Mouse (Mus musculus): ENCODE measurements around the gene Zmym6.
"Not testable (repeated sequence)": the region's sequence is repeated elsewhere in the genome, so short reads cannot be mapped to it uniquely, and the experiment has no call there.

Zmym6 gene

DNA sequence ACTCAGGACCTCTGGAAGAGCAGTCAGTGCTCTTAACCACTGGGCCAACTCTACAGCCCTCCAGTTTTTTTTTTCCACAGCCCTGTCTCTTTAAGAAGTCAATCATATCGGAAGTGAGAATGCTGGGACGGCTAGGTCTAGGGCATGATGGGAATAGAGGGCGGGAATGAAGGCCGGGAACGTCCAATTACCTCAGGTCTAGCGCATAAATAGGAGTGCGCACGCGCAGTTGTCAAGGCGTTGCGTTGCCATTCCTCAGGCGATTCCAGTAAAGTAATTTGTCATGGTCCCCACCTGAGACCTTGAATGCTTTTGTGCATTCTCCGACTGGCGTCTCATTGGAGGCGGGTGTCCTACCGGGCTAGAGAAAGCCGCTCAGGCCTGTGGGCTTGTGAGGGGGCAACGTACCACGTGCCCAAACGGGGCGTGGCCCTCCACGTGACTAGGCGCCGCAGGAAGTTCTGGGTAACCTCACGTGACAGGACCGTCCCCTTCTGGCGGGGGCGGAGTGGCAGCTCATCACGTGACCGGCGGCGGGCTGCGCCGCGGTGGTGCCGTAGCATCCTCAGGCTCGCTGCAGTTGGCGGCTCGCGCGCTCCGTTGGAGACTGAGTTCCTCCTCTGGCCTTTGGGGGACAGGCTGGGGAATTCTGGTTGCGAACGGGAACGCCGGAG is at the start of gene Zmym6:
Gene Zmym6 (plus strand): TSS at position 509 of the 674 bp plus-strand sequence.
- DNase-seq: peak; percentile 96

DNA sequence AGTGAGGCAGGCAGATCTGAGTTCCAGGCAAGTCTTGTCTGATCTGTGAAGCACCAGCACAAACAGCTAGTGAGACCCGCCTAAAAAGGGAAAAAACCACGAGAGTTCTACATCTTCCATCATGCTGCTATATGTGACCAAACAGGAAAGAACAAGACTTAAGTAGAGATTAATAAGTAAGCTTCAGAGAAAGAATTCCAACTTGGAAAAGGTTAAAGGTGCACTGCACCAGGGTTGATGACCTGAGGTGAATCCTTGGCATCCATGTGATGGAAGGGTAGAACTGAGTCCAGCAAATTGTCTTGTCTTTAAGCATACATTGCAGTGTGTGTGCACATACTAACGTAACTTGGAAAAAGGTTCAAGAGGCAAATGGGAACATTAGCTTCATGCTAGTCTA is 40.0 kb upstream of the Zmym6 start:
- no peak for DNase-seq

DNA sequence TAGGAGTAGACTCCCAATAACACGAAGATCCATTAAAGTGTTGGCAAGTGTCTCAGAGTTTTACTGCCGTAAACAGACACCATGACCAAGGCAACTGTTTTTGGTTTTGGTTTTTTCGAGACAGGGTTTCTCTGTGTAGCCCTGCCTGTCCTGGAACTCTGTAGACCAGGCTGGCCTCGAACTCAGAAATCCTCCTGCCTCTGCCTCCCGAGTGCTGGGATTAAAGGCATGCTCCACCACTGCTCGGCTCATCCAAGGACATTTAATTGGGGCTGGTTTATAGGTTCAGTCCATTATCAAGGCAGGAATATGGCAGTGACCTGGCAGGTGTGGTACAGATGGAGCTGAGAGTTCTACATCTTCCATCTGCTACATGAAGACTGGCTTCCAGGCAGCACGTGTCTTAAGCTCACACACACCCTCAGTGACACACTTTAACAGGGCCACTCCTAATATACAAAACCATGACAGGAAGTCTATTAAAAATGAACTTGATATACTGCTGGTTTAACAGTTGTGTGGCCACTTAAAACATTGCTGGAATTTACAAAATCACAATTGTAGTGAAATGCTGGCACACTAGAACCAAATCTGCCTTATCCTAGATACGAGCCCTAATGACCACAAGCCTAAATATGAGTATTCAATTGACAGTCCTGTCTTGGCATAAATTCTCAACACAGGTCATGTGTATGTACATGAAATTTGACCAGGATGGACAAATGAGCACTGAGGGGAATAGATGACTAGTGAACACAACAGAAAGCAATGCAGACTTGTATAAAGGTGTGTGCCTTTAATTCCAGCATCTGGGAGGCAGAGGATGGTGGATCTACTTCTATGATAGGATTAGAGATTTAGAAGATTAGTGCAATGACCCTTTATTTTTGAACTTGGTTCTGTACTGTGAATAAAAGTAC is 39.0 kb upstream of the Zmym6 start:
- DNase-seq: no peak

DNA sequence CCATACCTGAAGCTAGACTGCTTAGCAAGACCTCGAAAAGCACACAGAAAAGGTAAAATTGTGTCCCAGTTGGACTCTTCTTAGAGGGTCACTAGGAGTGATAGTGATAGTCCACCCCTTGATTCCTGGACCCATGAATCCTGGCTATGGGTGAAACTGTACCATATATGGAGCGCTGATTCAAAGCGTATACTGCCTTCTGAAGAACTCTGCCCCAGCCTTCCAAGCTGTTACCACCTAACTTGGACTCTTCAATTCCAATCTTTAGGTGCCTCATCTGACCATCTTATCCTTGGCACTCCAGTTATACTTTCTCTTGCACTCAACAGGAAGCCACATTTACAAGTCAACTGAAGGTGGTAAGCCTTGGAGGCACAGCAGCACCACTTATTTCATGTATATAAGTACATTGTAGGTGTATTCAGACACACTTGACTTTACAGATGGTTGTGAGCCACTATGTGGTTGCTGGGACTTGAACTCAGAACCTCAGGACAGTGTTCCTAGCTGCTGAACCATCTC is 38.3 kb upstream of the Zmym6 start:
- no peak for DNase-seq

DNA sequence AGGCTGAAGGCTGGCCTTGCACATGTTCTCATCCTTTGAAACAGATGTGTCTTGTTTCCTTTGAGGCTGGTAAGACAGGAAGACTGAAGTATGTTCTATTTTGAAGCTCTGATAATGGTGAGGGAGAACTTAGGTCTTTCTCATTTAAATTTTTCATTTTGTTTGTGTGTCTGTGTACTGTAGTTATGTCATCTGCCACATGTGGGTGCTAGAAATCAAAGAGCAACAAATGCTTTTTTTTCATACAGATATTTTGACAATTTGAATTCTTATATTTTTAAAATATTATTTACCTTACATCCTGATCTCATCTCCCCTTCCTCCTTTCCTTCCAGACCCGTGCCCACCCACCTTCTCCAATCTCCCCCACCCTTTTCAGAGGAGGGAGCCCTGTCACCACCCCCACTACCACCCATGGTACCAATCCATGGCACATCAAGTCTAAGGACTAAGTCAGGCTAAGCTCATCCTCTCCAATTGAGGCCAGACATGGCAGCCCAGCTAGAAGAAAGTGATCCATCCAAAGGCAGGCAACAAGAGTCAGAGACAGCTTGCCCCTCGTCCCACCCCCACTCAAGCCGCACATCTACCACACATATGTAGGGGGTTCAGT is 37.2 kb upstream of the Zmym6 start:
- no peak for DNase-seq

- DNase-seq: no peak
These were observed 33.6 kb upstream of the Zmym6 start for GRCm38 (mm10) chr4:127043540-127043939.

DNA sequence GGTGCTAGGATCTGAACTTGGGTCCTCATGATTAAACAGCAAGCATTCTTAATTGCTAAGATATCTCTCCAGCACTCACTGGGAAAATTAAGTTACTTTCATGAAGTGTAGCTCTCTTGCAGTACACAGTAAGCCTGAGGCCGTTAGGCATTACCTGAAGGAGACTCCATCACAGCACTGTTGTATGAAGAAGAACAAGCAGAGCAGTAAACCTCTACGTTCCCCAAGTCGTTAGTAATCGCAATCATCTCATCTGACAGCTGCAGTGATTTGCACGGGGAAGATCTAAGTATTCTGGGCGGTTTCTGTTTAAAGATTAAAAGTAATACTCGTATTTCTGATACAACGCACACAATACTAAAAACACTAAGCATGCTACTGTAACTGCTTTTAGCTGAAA is 26.1 kb upstream of the Zmym6 start:
- DNase-seq: no peak

GRCm38 (mm10) chr4:127053071-127053470 is 24.1 kb upstream of the Zmym6 start:
- no peak for DNase-seq

DNA sequence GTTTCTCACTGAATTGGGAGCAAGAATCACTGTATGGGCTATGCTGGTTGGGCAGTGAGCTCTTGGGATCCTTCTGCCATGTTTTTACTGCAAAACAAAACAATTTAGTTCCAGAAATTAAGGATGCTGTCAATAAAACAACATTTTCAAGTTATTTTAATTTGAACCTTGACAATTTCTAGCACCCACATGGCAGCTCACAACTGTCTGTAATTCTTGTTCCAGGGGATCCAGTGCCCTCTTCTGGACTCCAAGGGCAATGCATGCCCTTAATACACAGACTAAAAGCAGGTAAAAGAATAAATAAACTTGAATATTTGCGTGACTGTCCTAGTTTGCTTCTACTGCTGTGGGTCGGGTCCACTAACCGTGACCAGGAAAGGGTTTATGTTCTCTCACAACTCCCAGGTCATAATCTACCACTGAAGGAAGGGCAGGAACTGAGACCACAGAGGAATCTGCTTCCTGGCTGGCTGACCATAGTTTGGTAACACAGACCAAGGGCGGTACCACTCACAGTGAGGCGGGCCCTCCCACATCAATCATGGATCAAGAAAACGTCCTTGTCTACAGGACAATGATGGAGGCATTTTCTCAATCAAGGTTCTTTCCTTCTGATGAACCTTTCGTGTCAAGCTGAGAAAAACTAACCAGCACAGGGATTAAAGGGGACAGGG is 22.5 kb upstream of the Zmym6 start:
- no peak for DNase-seq

GRCm38 (mm10) chr4:127060585-127061290 is 16.4 kb upstream of the Zmym6 start, which contains the start of gene Zmym1:
TSS of gene Zmym1 (minus strand) at chr4:127061152.
- peak; percentile 89 for DNase-seq

DNA sequence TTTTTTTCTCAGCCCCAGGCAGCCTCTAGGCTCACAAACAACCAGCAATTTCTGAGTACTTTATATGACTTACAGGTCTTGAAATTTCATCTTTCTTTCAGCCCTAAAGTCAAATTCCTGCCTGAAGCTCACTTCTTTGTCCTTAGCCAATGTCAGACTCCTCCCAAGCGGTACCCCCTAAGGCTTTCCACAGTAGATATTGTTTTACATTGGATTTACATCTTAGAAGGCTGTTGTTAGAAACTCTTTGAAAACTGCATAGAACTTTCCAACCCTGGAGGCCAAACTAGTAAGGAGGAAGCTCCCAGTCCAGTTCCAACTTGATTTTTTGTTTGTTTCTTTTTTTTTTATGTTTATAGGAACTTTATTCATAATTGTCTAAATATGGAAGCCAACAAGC is 13.1 kb upstream of the Zmym6 start:
- DNase-seq: no peak

DNA sequence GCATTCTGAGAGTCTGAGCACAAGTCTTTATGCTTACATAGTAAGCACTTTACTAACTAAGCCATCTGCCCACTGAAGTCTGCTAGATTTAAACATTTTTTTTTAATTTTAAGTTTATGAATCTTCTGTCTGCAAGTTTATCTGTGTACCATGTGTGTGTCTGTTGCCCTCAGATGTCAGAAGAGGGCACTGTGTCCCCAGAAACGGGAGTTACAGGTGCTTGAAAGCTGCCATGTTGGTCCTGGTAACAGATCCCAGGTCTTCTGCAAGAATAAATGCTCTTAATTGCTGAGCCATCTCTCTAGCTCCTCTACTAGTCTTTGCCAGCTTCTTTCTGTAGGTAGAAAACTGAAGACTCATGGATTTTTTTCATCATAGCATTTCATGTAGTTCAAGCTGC is 2.3 kb upstream of the Zmym6 start:
- no peak for DNase-seq

GRCm38 (mm10) chr4:127080806-127081205 is 3.6 kb downstream of the Zmym6 start:
- DNase-seq: no peak

- no peak for DNase-seq
These were observed 5.9 kb downstream of the Zmym6 start for GRCm38 (mm10) chr4:127083131-127083530.

DNA sequence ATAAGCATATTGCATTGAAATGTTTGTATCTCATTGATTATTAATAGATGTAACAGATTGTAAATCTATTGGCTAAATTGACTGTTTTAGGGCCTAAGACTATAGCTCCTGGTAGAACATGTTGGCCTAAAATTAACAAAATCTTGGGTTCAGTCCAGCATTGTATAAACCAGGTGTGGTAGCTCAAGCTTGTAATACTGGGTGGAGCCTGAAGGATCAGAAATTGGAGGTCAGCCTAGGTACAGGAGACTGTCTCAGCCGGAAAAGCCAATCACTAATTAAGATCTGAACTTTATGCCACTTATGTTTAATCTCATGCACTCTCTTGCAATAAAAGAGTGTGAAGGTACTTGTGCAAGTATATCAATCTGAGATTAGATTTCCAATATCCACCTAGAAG is 8.6 kb downstream of the Zmym6 start:
- no peak for DNase-seq

DNA sequence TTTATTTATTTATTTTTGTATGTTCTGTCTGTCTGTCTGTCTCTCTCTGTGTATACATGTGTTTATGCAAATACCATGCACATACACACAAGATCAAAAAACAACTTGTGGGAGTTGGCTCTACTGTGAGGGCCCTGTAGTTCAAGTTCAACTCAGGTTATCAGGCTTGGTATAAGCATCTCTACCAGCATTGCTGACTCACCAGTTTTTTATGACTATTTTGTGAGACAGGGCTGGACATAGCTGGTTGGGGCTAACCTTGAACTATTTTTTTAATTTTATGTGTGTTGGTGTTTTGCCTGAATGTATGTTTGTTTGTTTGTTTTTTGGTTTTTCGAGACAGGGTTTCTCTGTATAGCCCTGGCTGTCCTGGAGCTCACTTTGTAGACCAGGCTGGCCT is 14.0 kb downstream of the Zmym6 start:
- no peak for DNase-seq

DNA sequence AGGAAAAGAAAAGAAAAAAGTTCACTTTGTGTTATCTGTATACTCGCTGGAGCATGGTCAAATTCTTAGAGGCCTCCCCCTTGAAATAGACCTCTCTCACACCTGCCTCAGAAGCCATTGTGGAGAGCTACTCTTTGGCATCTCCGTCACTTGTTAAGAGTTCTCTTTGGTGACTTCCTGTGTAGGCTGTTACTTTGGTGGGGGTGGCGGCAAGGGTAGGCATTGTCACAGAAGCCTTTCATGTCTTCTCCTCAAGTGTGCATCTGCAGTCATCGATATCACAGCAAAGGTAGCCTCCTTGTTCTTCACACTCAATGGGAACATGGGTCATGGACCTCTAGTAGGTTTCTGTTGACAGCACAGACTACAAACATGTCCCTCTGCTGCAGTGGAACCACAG is 17.9 kb downstream of the Zmym6 start:
- DNase-seq: no peak

DNA sequence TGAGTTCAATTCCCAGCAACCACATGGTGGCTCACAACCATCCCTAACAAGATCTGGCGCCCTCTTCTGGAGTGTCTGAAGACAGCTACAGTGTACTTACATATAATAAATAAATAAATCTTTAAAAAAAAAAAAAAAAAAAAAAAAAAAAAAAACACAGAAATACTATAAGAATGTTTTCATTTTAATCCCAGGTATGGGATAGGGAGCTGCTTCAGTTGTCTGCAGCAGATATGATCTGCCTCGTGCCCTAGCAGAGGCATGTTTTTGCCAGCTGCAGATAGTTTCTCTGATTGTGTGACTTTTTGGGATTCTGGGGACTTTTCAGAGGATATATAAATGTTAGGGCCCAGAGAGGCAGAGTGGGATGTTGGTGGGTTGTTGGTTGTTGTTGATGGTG is 22.4 kb downstream of the Zmym6 start:
- DNase-seq: not testable (repeated sequence)

DNA sequence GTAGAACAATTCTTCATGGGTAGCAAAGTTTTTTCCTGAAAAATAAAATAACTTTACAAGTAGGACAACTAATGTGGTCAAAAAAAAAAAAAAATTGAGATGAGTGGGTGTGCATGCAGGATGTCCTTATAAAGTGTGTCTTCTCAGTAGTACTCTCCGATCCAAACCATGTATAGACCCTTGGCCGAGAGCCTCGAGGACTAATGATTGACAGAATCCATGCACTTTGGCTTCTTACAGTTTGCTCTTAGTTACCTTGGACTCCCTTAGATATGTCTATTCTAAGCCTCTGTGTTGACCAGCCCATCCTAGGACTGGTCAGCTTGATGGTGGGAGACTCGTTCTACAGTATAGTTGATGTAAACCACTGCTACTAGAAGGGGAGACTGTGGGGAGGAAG is 30.4 kb downstream of the Zmym6 start:
- no peak for DNase-seq

DNA sequence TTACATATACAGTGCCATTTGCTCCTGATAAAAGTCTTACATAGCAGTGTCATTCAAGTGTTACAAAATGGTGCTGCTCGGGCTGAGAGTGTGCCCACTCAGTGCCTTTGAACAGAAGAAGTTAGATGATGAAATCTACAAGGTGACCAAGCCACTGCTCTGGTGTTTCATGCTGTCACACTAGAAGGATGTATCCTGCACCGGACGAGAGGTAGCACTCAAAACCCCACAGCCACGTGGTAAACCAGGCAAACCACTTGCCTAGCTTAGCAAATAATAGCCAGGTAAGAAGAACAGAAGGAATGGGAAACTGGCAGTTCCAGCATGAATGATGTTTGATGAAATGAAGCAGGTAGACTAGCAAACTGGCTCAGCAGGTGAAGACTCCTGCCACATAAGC is 33.4 kb downstream of the Zmym6 start:
- no peak for DNase-seq

GRCm38 (mm10) chr4:127123391-127123790 is 46.2 kb downstream of the Zmym6 start, which contains the start of gene Tmem35b:
TSS of gene Tmem35b (plus strand) at chr4:127123691.
- no peak for DNase-seq

DNA sequence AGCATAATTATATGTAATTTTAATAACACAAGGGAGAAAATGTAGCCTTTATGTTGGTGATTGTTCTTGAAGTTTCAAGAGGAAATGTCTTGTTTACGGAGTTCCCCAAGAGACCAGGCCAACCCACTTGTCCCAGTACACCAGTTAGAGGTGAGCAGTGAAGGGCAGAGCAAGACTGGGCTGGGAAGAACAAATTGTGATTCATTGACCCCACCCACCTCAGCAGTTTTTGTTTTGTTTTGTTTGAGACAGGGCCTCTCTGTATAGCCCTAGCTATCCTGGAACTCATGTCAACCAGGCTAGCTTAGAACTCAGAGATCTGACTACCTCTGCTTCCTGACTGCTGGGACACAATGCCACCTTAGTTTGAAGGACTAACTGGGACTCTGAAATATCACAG is 47.1 kb downstream of the Zmym6 start:
- no peak for DNase-seq

Data from cerebellum, adult 9-11 months (tissue).